Mouse (Mus musculus) Patski (cell line): ENCODE data around the gene Lsg1. TPM values are rescaled to one million over a fixed set of nuclear protein-coding genes. Genes with fewer than 3 reads are reported as not detected.

Experiments used
- ATAC-seq: fragments of 100-300 bp; one replicate; pipeline ENCODE4 v1.8.0; 2021
- CTCF ChIA-PET: fragments of 350-600 bp; sonication (Branson Sonifier 250); formaldehyde crosslinking; loops from one replicate; lab custom pipeline; 2022; ENCODE audit warnings: inconsistent platforms; lab: Charles Lee
- POLR2A ChIA-PET: fragments of 350-600 bp; sonication (Branson Sonifier 250); formaldehyde crosslinking; loops from one replicate; lab custom pipeline; 2022; ENCODE audit warnings: antibody characterized with exemption, inconsistent platforms; lab: Charles Lee
- DNase-seq: peaks from one replicate; pipeline ENCODE4 v3.0.0-alpha.2; 2011; ENCODE audit warnings: low read depth, low spot score
- H3K27me3 ChIP-seq: fragments of 371-371 bp; one replicate; pipeline ENCODE4 v1.5.1; 2021
- CTCF ChIP-seq: fragments of 100-300 bp; IDR thresholded peaks from one replicate; pipeline ENCODE4 v1.5.1; 2021
- in situ Hi-C: fragments of 300-500 bp; cut with MboI; formaldehyde crosslinking; loops from 3 replicates; pipeline ENCODE4 v1.11.1; 2018; ENCODE audit warnings: low pct_unique_long_range_greater_than_20kb, mixed read lengths
- polyA plus RNA-seq: library from polyadenylated mRNA; unstranded; gene quantifications from one replicate; pipeline ENCODE4 v1.2.3, GENCODE M21; 2021

Gene Lsg1
- 47.8 TPM for polyA plus RNA-seq

DNA sequence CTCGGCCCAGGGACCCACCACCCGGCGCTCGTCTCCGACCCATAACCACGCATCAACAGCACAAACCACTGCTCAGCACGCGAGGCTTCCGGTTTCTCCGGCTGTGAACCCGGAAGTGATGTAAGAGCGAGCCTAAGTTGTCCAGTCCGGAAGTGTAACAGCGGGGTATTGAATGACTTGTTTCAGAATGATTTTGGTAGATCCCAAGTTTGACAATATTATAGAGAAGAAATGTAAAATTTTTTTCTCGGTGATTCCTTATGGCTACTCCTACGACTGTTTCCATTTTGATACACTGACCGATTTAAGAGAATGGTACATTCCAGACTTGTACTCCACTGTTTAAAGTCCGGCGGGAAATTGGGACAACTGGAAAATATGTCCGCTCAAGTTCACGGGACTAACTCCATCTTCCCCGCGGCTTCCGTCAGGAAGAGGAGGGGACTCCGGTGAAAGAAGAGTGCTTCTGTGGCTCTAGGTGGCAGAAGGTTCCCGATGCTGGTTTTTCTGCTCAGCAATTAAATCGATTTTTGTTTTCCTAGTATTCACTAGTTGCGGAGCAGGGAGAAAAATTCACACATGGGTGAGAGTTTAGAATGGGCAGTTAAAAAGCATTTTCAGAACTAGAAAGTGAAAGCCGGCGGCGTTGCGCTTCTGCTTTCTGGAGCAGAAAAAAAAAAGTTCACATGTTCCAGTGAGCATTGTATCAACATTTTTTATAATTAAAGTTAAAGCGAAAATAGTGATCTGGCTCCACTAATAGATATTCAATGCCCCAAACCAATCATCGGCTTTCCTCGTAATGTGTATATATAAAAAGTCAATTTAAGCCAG is at the start of gene Lsg1:
Gene Lsg1 (minus strand): TSS at position 99 of the 834 bp plus-strand sequence.
- in situ Hi-C loops, result no loop called here

DNA sequence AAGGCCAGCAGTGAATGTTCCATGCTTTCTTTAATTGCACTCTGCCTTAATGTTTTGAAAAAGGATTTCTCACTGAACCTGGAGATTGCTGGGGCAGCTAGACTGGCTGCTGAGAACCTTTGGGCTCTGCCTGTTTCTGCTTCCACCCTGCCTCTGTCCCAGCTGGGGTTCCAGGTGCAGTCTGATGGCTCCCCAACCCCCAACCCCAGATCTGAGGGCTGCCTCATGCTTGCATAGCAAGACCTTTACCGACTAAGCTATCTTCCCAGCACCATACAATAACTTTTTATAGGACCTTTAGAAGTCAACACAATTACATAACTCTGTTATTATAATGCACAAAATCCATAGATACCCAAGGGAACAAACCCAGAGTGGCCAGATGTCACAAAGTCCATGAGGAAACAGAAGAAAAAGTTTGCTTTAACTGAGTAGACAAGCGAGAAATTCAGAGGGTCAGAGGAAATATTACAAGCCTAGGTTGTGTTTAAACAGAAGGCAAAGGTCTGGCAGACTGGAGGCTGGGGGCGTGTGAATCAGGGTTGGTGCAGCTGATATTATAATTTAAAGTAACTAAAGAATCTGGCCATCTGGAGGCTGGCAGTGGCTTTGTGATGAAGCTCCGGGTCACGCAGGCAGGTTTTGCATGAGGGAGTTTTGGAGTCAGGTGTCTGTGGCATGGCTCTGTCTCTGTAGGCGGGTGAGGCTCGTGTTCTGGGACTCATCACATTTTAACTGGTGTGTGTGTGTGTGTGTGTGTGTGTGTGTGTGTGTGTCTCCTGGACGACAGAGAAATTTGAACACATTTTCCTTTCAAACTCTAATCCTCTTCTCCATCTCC is 46.7 kb upstream of the Lsg1 start:
- ATAC-seq, result no peak
- no peak for TF ChIP-seq CTCF

More for the DNA sequence above, at the start of gene Lsg1:
- DNase-seq, result peak; percentile 94
- ChIA-PET CTCF (no interaction called here), POLR2A (no interaction called here)
- no peaks in the 10 kb centered on the region for H3K27me3 ChIP-seq
- ATAC-seq, result peak; percentile 54
- TF ChIP-seq CTCF, result peak; percentile 73

DNA sequence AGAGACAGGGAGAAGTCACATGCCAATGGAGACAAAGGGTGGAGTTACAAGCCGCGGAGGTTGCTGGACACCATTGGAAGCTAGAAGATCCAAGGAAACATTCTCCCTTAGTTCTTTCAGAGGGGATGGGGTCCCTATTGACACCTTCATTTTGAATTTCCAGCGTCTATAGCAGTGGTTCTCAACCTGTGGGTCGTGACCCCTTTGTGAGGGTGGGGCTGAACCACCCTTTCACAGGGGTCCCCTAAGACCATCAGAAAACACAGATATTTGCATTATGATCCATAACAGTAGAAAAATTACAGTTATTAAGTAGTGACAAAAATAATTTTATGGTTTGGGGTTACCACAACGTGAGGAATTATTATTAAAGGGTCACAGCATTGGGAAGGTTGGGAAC is 42.1 kb upstream of the Lsg1 start:
- in situ Hi-C loops, result no loop called here

More for the DNA sequence above, 46.7 kb upstream of the Lsg1 start:
- in situ Hi-C loops, result no loop called here
- POLR2A ChIA-PET, result no interaction called here
- no peak for DNase-seq
- CTCF ChIA-PET, result interaction anchor here (1.1 to 3.1 kb wide), 3 partner anchors 10 to 34 kb away, joined by 3 to 7 read pairs (median 4); partner anchors contain the start of gene Fam43a
- no peaks in the 10 kb centered on the region for H3K27me3 ChIP-seq

DNA sequence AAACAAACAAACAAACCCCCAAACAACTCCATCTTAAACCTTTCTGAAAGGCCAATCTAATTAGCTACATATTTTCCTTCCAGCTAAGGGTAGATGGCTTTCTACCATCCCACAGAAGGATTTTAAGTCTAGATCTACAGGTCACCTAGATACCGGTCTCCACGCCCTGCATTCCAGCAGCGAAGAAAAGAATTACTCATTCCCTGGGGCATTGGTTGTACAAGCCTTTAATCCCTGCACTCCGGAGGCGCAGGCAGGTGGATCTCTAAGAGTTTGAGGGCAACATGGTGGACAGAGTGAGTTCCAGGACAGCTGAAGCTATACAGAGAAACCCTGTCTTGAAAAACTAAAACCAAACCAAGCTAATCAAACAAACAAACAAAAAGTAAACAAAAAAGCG is 41.0 kb upstream of the Lsg1 start:
- ChIA-PET CTCF (no interaction called here), POLR2A (interaction anchor here (0.7 kb wide), 1 partner anchor 14 kb away, joined by 4 read pairs; no protein-coding TSS in a partner anchor)
- in situ Hi-C loops, result no loop called here
- no peak for TF ChIP-seq CTCF
- no peak for ATAC-seq
- no peak for DNase-seq
- no peaks in the 10 kb centered on the region for H3K27me3 ChIP-seq

More for the DNA sequence above, 42.1 kb upstream of the Lsg1 start:
- CTCF ChIA-PET, result no interaction called here
- DNase-seq, result no peak
- POLR2A ChIA-PET, result no interaction called here
- TF ChIP-seq CTCF, result no peak
- H3K27me3 ChIP-seq, result no peaks in the 10 kb centered on the region
- no peak for ATAC-seq

GRCm38 (mm10) chr16:30627586-30628337 is 40.4 kb upstream of the Lsg1 start:
- ATAC-seq (no peak), DNase-seq (no peak)
- POLR2A ChIA-PET, result interaction anchor here (0.7 kb wide), 1 partner anchor 15 kb away, joined by 4 read pairs; no protein-coding TSS in a partner anchor
- CTCF ChIA-PET, result no interaction called here
- H3K27me3 ChIP-seq, result no peaks in the 10 kb centered on the region
- TF ChIP-seq CTCF, result no peak
- in situ Hi-C loops, result no loop called here

GRCm38 (mm10) chr16:30624640-30625039 is 37.2 kb upstream of the Lsg1 start:
- no peaks in the 10 kb centered on the region for H3K27me3 ChIP-seq
- in situ Hi-C loops, result no loop called here
- ChIA-PET POLR2A (no interaction called here), CTCF (interaction anchor here (1.9 kb wide), 1 partner anchor 9 kb away, joined by 7 read pairs; no protein-coding TSS in a partner anchor)
- no peak for ATAC-seq
- no peak for DNase-seq
- no peak for TF ChIP-seq CTCF

DNA sequence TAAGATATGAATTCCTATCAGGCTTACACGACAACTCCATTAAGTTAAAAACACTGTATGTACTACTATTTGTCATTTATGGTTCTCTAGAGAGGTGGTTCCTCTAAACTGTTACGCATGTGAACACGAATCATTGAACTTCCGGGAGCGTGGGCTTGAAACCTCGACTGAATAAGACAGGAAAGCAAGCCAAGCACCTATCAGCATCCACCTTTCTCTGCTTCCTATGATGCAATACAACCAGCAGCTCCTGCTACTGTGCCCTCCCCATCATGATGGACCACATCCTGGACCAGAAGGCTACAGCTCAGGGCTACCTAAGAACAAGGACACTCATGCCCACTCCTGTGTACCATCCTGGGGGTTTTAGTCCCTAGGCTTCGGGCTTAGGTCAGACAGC is 36.3 kb upstream of the Lsg1 start:
- POLR2A ChIA-PET, result no interaction called here
- CTCF ChIA-PET, result interaction anchor here (1.2 to 1.9 kb wide), 2 partner anchors 8 to 10 kb away, joined by 3 to 7 read pairs; no protein-coding TSS in a partner anchor
- ATAC-seq (no peak), DNase-seq (no peak)
- no peak for TF ChIP-seq CTCF
- in situ Hi-C loops, result no loop called here
- no peaks in the 10 kb centered on the region for H3K27me3 ChIP-seq

- ChIA-PET POLR2A (no interaction called here), CTCF (interaction anchor here (1.1 to 1.5 kb wide), 2 partner anchors 10 to 101 kb away, joined by 3 to 4 read pairs; no protein-coding TSS in a partner anchor)
- H3K27me3 ChIP-seq, result no peaks in the 10 kb centered on the region
- DNase-seq (no peak), ATAC-seq (no peak)
- in situ Hi-C loops, result no loop called here
- no peak for TF ChIP-seq CTCF
Measured at GRCm38 (mm10) chr16:30616281-30616680, 28.9 kb upstream of the Lsg1 start.

- in situ Hi-C loops, result no loop called here
- ChIA-PET CTCF (interaction anchor here (1.1 kb wide), 1 partner anchor 9 kb away, joined by 3 read pairs; no protein-coding TSS in a partner anchor), POLR2A (no interaction called here)
- no peaks in the 10 kb centered on the region for H3K27me3 ChIP-seq
- no peak for DNase-seq
- TF ChIP-seq CTCF, result no peak
- ATAC-seq, result no peak
Measured at GRCm38 (mm10) chr16:30614705-30615317, 27.4 kb upstream of the Lsg1 start.
